Mouse (Mus musculus): ENCODE measurements around the gene Comp. TPM values are rescaled to one million over a fixed set of nuclear protein-coding genes. Genes with fewer than 3 reads are reported as not detected.
A peak's percentile ranks its signal among the peaks of the same experiment; 100 is the strongest.

The Comp gene
- total RNA-seq, 2 experiments from 2014 or later, result not detected

GRCm38 (mm10) chr8:70395649-70396048 lies 22.3 kb downstream of the Comp start:
- no peak for ATAC-seq (replicated peaks; ENCODE audit: poor library complexity)

GRCm38 (mm10) chr8:70396184-70396583 lies 22.8 kb downstream of the Comp start:
- ATAC-seq (replicated peaks; ENCODE audit: poor library complexity), result no peak

- no peak for ATAC-seq (replicated peaks; ENCODE audit: poor library complexity)
Observed at GRCm38 (mm10) chr8:70397611-70398563, 24.5 kb downstream of the Comp start.

DNA sequence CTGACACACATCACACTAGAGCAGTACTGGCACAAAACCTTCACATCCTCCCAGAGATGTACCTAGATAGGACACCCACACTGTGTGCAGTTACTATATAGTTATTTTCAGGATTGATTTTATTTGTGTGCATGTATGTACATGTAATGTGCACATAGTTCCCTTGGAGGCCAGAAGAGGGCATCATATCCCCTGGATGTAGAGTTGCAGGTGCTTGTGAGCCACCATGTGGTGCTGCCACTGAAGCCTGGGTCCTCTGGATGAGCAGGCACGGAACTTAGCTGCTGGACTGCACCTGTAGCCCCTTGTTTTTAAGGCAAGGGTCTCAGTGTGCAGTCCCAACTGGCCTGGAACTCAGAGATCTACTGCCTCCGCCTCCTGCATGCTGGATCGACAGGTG lies 30.9 kb downstream of the Comp start:
- ATAC-seq (replicated peaks; ENCODE audit: poor library complexity), result no peak

DNA sequence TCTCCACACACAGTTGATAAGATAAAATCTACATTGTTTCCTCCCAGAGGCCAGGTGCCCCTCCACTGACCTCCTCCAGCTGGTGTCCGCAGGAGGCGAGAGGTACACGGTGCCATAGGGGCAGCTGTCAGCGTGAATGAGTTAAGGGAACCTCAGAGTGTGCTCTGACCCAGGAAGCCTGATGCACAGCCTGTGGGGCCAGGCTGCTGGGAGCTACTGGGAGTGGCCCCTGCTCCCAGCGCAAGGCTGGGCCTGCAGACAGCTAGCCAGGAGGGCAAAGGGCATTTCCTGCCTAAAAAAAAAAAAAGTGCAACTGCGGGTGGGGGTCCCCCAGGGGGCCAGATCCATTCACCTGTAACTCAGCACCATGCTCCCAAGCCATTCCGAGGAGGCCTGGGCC lies 31.8 kb downstream of the Comp start:
- ATAC-seq (replicated peaks; ENCODE audit: poor library complexity), result no peak

DNA sequence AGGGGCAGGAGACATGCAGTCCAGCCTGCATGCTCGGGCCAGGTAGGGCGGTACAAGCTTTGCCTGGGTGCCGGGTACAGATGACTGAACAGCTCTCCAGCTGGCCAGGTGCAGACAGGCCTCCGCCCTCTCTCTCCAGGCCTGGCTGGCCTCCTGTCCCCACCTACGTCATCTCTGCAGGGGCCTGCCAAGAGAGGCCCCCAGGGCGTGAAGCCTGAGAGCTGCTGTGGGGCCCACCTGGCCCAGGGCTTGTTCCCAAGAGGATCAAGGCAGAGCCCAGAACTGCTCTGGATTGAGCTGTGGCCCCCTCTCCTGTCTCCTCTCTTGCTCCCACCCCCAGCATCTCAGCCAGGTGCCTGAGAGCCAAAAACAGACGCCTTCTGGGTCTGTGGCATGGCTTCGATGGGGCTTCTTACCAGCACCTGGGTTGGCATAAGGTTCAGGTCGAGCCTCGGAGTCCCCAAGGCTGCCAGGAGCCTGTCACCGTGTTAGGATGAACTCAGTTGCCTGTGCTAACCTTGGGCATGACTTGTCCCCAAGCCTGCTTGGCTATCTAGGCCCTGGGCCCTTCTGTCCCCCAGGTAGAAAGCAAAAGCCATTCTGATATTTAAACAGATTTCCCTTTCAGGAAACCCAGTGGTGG lies 33.2 kb downstream of the Comp start:
- ATAC-seq (replicated peaks; ENCODE audit: poor library complexity), result no peak

- ATAC-seq (replicated peaks; ENCODE audit: poor library complexity), result no peak
Observed at GRCm38 (mm10) chr8:70408301-70408700, 34.9 kb downstream of the Comp start.

DNA sequence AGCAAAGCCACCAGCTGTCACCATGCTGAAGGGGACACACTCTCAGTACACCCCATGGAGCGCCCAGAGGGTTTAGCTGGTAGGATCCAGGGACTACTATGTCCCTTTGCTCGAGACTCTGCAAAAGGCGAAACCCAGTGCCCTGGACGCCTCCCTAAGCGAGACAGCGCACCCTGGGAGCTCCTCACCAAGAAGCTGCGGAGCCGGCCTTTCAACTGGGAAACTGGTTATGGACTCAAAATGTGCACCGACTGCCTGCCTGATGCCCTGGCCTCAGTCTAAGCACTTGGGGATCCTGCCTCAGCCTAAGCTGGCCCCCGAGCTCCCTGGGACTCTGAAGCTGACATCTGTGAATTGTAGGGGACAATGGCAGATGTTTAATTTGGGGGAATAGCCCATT lies 35.7 kb downstream of the Comp start:
- ATAC-seq (replicated peaks; ENCODE audit: poor library complexity), result no peak

GRCm38 (mm10) chr8:70409455-70409871 lies 36.1 kb downstream of the Comp start:
- no peak for ATAC-seq (replicated peaks; ENCODE audit: poor library complexity)

- no peak for ATAC-seq (replicated peaks; ENCODE audit: poor library complexity)
Observed at GRCm38 (mm10) chr8:70410281-70410680, 36.9 kb downstream of the Comp start.

GRCm38 (mm10) chr8:70414310-70414946 lies 41.1 kb downstream of the Comp start:
- ATAC-seq (replicated peaks; ENCODE audit: poor library complexity), result no peak

DNA sequence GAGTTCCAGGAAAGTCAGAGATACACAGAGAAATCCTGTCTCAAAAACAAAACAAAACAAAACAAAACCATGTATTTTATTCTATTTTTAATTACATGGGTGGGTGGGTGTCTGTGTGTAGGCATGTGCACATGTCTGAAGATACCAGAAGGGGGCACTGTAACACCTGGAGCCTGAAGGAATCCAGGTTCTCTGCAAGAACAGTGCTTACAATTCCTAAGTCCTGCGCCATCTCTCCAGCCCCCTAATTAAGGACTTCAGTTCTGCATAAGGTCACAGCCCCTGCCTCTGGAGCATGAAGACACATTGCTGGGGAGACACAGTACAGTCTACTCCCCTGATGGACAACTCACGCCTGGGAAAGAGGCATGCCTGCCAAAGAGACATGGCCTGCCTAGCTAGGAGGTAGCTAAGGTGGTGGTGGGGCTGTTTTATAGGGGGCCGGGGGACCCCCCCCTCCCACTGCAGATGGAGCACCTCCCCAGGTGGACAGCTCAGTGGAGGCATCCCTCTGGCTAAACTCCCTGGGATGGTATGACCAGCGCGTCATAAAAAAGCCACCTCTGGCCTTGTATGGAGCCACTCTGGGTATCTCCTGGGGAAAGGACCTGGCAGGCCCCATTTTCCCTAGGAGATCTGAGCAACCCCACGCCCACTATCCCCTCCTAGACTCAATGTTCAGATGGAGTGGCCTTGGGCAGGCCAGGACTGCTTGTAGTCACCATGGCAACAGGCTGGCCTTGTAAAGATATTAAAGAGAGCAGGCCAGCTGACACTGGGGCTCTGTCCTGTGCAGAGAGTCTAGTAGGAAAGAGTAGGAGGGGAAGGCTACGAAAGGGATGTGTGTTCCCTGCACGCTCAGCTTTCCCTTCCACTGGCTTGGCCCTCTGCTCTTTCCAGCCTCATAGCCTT lies 42.4 kb downstream of the Comp start:
- peak; percentile 69 for ATAC-seq (replicated peaks; ENCODE audit: poor library complexity)

DNA sequence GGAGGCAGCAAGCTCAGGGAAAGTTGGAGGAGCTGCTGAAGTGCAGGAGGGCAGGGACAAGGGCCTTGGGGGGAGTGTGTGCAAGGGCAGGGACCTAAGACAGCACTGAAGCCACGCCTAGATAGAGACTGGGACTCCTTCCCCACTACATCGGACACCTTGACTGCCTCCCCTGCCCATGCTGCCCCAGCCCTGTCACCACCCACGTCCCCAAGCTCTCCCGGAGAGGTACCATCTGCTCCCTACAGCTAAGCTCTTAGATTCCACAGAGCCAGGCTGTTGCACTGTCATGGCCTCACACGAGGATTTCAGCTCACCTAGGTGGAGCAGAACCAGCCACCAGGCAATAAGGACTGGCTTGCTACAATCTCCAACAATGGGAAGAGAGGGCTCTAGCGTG lies 43.6 kb downstream of the Comp start:
- no peak for ATAC-seq (replicated peaks; ENCODE audit: poor library complexity)

DNA sequence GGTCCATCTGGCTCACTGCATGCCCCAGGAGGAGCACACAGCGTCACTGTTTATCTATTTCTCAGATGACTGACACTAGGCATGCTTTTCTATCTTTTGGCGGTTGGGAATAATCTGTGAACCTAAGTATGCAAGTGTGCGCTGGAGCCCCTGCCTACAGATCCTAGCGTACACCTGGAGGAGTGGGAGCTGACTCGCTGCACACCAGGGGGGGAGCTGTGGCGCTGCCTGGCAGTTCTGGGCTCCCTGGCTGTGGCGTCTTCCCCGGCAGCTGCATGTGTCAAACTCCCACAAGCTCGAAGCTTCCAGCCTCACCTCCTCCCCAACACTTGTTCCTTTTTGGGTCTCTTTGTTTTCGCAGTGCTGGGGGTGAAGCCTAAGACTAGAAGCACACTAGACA lies 44.6 kb downstream of the Comp start:
- ATAC-seq (replicated peaks; ENCODE audit: poor library complexity), result no peak

GRCm38 (mm10) chr8:70418954-70419353 lies 45.6 kb downstream of the Comp start:
- ATAC-seq (replicated peaks; ENCODE audit: poor library complexity), result no peak

GRCm38 (mm10) chr8:70419879-70420643 lies 46.7 kb downstream of the Comp start:
- 0 out of 2 replicates have a peak, but pooled peaks have one; percentile 6 for ATAC-seq (replicated peaks; ENCODE audit: poor library complexity)

- peak; percentile 40 for ATAC-seq (replicated peaks; ENCODE audit: poor library complexity)
Observed at GRCm38 (mm10) chr8:70421349-70422104, 48.2 kb downstream of the Comp start.

- peak; percentile 77 for ATAC-seq (replicated peaks; ENCODE audit: poor library complexity)
Observed at GRCm38 (mm10) chr8:70422722-70423121, 49.4 kb downstream of the Comp start.

GRCm38 (mm10) chr8:70426300-70426907 lies 53.0 kb downstream of the Comp start:
- peak; percentile 62 for ATAC-seq (replicated peaks; ENCODE audit: poor library complexity)
